Mouse (Mus musculus): ENCODE measurements around the gene Fam32a.

Gene Fam32a

DNA sequence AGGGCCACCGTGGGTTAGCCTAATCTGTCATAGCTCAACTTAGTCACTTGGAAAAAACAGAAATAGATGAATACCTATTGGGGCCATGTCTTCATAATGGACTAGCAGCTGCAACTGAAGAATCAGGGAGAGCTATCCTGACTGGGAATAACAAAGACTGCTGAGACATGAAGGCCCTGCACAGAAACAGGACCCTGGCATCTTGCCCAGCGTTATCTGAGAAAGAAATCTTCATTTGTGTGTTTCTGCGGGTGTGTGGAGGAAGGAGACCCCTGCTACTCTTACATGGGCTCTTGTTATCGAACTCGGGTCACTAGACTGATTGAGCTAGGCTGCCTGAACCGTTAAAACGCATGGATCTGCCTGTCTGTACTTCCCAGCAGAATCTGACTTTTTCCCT is 21.4 kb downstream of the Fam32a start:
- DNase-seq = peak; percentile 49

DNA sequence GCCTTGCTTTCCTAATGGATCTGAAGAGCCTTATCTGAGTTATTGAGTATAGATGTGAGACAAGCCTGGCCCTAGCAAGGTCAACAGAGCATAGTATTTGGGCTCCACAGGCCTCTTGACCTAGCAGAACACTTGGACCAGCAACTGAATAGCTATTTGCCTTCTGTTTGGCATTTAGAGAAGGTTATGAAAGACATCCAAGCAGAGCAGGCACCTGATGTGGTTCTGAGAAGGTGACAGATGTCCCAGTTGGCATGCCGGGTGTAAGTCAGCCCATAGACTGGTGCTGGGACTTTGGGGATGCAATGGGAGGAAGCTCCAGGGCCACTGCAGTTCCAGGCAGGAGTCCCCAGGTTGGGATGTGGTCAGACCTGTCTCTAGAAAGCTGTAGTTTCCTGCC is 22.7 kb downstream of the Fam32a start:
- DNase-seq = no peak

DNA sequence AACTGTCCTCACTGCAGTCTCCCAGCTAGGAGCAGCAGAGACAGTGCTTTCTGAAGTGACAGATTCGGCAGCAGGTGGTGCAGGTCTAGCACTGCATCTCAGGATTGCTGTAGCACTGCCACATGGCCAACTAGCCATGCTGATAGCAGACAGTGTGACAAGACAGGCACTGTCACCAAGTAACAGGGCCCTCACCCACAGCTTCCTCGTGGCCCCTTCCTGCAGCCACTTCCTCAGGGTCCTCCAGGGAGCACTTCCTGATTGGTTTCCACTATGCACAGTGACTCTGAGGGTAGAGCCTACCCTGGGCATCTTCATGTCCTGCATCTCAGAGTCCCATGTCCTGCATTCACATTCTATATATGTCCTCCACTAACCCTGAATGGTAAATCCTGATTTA is 25.1 kb downstream of the Fam32a start:
- no peak for DNase-seq

DNA sequence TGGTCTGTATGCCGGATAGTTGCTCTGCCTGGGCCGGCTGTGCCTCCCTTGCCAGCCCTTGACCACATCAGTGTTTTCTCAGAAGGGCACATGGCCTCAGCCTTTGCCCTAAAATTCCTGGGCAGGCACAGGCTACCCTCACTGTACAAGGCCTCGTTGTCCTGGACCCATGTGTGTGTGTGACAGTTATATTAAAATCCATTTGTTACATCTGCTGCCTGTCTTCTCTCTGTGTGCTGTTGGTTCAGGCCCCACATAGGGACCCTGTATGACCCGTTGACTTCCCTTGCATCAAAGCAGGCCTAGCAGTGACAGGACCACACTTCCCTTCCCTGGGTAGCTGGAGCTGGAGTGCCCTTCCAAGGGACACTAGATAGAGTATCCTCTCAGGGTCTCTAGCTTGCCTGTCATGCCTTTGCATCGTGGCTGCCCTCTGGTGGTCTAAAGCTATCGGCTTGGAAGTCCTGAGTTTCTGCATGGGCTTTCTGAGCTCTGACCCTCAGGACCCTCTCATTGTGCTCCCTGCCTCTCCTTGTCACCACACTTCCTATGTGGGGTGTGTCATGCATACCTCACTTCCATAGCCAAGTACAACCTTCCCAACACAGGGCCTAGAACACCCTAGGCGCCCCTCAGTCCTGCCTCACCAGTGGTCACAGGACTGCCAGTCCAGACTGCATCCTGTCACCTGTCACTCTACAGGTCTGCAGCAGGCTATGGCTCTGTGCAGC is 37.8 kb downstream of the Fam32a start:
- DNase-seq = peak; percentile 60

DNA sequence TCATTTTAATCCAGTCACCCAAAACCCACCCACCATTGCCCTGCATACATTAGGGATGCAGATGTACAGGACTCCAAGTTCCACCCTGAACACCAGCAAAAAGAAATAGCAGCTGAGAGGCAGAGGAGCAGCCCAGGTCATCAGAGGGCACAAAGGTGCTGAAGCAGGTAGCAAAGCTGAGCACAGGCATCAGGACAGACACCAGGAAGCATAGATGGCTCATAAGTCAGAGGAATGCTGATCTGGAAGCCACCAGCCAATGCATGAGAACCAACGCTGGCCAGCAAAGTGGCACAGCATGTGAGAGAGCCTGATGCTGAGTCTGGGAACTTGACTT is 38.3 kb downstream of the Fam32a start:
- DNase-seq = no peak

DNA sequence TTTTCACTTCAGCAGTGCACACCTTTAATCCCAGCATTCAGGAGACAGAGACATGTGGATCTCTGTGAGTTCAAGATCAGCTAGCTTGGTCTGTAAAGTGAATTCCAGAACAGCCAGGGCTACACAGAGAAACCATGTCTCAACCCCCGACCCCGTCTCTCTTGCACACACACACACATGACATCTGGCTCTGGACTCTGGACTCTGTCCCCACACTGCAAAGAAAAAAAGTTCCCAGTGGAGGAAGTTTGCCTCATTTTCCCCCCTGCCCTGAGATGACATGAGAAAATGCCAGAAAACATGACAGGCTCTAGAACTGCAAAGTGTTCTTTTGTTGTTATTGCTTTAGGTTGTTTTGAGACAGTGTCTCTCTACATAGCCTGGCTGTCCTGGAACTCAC is 40.3 kb downstream of the Fam32a start:
- no peak for DNase-seq

DNA sequence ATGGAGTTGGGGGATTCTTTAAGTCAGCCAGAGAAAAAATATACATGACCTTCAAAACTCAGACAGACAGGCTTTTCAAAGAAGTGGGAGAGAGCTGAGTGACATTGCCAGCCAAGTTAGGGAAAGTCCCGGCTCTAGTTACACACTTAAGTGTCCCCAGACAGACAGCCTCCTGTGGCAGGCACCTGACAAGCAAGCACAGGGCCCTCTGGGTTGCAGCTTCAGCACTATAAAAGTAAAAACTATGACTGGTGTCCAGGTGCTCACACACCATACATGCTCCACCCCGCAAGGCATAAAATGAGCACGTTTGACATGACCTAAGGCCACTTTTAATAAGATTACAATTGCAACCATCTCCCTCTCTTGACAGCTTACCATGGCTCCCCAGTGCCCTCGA is 41.1 kb downstream of the Fam32a start:
- no peak for DNase-seq

DNA sequence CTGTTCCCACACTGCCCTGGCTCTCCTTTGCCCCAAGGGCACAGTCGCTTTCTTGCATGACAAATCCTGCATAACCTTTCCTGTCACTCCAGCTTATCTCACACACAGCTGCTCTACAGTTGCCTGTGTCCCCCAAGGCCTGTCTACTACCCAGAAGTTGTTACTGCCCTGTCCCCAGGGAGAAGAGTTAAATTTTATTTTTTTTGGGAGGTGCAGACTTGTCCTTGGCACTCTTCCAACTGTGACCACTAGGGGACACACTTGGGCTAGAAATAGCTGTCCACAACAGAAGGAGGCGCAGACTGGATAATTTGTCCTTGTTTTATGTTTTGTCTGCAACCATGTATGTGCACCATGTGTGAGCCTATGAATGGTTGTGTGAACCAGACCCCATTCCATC is 41.5 kb downstream of the Fam32a start:
- DNase-seq = no peak

DNA sequence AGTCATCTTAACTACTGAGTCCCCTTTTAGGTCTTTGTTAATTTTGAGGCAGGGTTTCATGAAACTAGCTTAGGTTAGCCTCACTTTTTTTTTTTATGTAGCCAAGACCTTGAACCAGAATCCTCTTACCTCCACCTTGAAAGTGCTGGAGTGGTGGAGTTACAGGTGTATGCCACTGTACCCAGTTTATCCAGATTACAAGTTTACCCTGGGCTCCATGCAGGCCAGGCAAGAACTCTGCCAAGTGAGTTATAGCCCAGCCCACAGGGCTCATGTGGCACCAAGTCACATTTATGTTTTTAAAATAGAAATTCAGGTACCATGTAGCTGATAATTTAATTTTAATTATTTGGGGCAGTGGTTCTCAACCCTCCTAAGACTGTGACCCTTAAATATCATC is 41.9 kb downstream of the Fam32a start:
- no peak for DNase-seq

DNA sequence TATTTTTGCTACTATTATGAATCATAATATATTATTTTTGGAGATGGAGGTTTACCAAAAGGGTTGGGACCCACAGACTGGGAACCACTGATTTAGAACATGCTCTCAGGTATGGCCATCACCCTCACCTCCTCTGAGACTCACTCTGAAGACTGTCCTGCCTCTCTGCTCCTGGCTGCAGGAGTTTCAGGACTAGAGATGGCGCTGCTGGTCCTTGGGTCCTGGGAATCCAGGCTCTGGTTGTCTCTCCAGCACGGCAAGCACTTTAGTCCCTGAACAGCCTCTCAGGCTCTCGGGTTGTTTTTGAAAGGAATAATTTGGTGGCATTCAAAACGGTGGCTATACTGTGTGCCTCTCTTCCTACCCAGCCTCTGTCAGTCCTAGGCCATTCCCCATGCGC is 42.3 kb downstream of the Fam32a start:
- no peak for DNase-seq

DNA sequence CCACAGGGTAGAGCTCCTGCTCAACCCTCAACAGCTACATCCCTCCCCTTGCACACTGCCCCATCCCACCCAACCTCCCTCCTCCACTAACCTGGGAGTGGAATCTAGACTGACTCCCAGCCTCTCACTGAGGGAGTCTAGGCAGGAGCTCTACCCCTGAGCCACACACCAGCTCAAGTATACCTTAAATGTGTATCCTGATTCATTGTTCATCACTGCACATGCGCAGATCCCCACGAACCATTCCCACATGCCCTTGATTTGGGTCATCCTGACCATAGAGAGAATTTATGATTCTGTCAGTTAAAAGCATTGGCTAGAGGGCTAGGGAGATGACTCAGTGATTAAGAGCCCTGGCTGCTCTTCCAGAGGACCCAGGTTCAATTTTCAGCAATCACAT is 43.2 kb downstream of the Fam32a start:
- no peak for DNase-seq

DNA sequence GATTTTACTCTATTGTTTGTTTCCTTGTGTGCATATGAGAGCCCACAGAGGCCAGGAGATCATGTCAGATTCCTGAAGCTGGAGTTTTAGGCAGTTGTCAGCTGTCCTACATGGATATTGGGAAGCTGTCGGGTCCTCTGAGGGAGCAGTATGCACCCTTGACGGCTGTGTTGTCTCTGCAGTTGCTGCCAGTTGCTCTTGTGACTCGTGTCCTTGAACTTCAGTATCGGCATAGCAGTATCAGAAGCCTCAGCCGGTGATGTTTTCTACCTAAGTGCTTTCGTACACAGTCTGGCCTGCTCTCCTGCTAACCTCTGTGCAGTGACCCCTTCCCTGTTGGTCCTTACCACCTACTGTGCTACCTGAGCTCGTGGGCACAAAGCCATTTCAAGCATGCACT is 43.9 kb downstream of the Fam32a start:
- no peak for DNase-seq

DNA sequence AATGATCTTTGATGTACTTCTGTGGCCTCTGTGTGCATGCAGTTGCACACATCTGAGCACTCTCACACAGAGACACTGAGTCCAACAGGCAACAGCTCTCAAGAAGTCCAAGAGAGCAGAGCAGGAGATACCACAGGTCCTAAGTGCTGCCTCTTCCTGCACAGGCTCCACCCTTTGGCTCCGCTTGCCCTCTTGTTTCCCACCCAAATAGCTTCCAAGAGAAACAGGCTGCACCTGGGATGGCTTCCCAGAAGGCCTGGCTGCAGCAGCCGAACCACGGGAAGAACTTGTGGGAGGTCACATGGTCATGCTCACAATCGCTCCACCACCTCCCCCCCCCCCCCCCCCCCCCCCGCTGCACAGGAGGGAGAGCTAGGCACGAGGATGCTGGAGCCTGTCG is 45.8 kb downstream of the Fam32a start:
- no peak for DNase-seq

DNA sequence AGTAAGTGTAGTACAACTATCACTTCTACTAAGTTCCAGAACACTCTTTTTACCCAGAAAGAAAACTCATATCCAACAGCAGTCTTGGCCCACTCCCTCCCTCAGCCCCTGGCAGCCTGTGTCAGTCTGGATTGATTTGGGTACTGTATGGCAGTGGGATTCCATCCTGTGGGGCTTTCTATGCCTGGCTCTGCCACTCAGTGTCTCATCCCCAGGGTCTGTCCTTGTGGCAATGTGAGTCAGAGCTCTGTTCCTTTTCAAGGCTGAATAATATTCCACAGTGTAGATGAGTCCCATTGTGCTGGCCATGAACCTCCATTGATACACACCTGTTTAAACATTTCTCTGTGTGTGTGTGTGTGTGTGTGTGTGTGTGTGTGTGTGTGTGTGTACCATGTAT is 47.1 kb downstream of the Fam32a start:
- DNase-seq = no peak

DNA sequence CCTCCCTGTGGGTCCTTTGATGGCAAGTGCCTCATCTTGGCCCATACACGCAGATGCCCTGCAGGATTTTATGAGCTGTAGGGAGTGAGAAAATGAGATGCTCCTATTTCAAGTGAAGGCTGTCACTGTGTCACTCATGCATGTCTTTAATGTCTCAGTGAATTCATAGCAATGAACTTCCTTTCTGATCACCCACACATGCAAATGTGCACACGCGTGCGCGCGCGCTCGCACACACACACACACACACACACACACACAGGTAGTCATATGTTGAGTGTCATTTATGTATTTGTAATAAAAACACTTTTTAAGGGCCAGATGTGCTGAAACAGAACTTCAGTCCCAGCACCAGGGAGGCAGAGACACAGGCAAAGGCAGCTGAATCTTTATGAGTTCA is 47.6 kb downstream of the Fam32a start:
- DNase-seq = no peak

DNA sequence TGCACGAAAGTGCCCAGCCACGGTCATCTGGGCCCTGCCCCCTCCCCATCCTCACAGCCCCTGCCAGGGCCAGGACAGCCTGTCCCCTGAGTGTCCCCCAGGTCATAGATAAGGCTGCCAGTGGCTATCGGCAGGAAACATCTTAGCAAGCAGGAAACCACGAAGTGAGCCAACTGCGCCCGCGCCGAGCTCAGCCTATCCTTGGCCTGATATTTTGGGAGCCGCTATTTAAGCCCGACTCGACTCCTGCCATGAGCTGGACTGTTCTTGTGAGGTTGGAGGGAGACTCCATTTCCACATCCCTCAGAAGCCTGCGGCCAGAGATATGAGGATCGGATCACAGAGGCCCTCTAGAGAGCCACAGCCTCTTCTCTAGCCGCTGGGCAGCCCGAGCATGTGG is 48.8 kb downstream of the Fam32a start:
- no peak for DNase-seq

DNA sequence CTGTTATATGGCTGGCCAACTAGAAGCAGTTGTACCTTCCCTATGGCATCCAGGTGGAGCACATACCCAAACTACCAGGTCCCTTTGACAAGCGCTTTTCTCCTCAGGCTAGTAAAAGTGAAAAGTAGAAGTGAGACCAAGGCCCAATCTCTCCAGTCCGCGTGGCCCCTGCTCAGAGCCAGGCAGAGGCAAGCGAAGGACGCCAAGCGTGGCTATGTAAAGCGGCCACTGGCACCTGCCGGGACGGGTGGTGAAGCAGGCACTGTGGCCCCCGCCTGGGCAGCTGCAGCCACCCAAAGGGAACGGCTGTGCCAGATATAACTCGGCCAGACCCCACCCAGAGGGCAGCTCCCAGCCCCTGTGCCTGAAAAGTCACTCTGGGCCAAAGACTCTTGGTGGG is 51.1 kb downstream of the Fam32a start:
- no peak for DNase-seq

DNA sequence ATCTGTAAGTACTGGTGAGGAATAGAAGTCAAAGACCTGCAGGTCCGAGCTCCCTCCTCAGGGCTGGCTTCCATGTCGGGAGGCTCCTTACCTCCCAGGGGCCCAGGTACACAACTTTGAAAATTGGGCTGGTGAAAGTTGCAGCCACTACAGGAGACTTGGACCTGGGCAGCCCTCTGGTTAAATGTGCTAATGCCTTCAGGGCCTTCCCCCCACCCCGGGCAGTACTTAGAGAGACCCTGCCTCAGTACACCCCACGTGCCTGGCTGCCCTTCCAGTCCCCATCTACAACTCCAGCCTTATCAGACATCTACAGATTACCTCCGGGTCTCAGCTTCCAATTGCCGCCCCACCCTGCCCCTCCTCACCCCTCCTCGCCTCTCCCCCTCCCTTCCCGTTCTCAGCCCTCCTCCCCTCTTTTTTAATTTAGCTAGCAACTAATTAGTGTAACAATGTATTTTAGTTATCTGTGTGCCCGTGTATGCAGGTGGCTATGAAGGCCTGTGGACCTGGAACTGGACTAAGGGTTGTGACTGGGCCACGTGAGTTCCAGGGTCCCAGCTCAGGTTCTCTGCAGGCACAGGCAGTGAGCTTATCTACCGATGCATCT is 51.6 kb downstream of the Fam32a start:
- no peak for DNase-seq

DNA sequence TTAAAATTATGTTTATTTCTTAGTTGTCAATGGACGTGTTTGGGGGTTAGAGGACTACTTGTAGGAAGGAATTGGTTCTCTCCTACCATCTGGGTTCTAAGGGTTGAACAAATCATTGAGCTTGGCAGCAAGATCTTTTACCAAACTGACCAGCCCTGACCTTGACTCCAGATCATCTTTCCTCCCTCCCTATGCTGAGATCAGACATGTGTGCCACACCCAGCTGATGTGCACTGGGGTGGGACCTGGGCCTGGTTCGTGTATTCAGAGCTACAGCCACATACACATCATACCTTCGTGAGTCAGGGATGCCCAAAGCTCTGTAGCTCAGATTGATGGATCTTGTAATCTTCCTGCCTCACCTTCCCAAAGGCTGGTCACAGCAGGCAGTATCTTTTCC is 52.2 kb downstream of the Fam32a start:
- DNase-seq = no peak

DNA sequence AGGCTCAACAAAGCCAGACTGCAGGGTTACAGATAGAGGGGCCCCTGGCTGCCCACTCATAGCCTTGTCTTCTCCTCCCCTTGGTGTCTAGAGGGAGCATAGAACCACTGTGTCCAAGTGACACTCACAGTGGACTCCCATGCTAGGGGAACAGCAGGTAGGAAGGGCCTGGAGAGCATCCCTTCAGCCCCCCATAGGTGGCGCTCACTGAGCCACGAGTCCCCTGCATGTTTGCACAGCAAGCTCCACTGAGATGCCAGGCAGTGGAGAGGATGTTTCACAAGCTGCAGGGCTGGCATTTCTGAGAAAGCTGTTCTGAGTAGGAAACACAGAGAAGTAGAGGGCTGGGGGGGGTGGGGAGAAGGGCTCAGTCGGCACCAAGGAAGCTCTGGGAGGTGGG is 52.8 kb downstream of the Fam32a start:
- peak; percentile 59 for DNase-seq

DNA sequence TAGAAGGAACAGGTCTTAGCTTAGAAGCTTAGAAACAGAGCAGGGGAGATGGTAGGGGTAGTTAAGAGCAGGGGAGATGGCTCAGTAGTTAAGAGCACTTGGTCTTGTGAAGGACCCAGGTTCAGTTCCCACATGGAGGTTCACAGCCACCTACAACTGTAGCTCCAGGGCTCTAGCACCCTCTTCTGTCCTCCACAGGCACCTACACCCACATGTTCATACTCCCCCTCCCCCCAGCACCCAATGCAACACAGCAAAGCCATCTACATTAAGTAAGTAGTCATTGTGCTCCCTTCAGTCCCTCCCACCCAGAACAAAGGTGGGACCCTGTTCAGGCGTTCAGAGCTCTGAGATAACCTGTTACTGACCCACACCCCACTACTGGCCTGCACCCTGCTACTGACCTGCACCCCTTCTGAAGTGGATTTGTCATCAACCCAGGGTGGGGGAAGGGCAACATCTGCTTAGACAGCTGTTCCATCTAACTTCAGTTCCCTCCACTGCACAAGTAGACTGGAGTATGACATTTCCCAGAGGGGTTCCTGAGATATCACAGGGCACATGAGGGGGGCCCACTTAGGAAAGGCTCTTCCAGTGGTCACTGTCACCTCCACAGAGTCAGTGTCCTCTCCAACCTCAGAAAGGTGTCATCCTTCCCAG is 53.7 kb downstream of the Fam32a start:
- no peak for DNase-seq

DNA sequence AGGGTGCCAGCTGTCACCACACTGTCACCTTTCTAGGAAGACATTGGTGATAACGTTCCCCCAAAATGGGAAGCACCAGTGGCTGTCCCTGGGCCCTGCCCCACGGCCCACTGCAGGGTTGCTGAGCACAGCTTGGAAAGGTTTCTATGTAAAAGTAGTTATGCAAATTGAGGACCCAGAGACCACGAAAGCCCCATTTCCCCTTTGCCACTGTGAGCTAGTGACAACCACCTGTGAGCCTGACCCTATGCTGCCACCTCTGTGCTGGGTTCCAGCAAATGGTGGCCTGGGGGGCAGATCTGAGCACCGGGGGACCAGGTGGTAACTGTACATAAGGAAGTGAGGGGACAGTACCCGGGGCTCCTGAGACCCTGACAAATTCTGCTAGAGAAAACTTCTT is 54.3 kb downstream of the Fam32a start:
- DNase-seq = no peak
